16 mouse cellular contexts compared by ENCODE assay signal in the genomic region with DNA sequence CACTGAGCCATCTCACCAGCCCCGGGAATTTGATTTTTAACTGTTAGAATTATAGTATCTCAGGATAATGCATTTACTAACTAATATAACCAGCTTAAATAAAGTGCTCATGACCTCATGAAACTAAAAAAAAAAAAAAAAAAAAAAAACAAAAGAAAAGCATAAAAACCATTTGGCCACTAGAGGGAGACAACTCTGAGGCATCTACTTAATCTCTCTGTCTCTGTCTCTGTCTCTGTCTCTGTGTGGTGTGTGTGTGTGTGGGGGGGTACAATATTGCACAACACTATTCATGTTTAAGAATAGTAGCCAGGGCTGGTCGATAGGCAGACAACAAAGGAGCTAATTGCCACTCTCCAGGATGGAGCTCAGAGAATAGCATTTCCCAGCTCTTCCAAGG. TPM values are rescaled to one million over a fixed set of nuclear protein-coding genes. Genes with fewer than 3 reads are reported as not detected.
DNase-seq lines count a peak whose midpoint lies in the region; ATAC-seq lines count a peak whose summit lies in the region.
"Had no signal": no experiment of that assay in that cellular context is flagged by ENCODE, and none has a peak within 500 bp of the region (broad histone marks: within the 10 kb centered on the region; RNA-seq: fewer than 3 reads in every experiment).

No protein-coding gene starts in this region.

- DNase-seq in embryonic facial prominence, embryonic 11.5 days (ENCODE audit: low spot score): peak; percentile 29
- no peak for DNase-seq in embryonic facial prominence, embryonic 10.5 days (ENCODE audit: low spot score)
- DNase-seq in limb, embryonic 10.5 days (ENCODE audit: low spot score): no peak
- DNase-seq in A20 (ENCODE audit: low read depth, low spot score): peak; percentile 36
- peak; percentile 64 for DNase-seq in induced T-regulatory cell, adult 2 months (ENCODE audit: low read depth)
- no peak for DNase-seq in adrenal gland, postnatal 25 days
- no peak for DNase-seq in right cerebral cortex, postnatal 14 days
- DNase-seq: cerebellum, adult 11 months; kidney, adult 8-10 months; right cerebral cortex, adult 18-20 months had no signal

- no peak for ATAC-seq in embryonic facial prominence, embryonic 11.5 days (replicated peaks; ENCODE audit: insufficient number of reproducible peaks, low FRiP score, low TSS enrichment, low read depth)
- ATAC-seq in limb, embryonic 12.5 days (ENCODE audit: insufficient number of reproducible peaks, insufficient read depth, low FRiP score, low TSS enrichment, low read depth): no peak

- H3K27me3 ChIP-seq in embryonic facial prominence, embryonic 11.5 days (ENCODE audit: control insufficient read depth, insufficient read depth, low read length): no peaks in the 10 kb centered on the region
- peaks cover 9% of the 10 kb centered on the region; the same call in 1 of the 2 replicates for H3K27me3 ChIP-seq in embryonic facial prominence, embryonic 10.5 days (replicated peaks; ENCODE audit: low read depth, poor library complexity, severe bottlenecking)
- no peaks in the 10 kb centered on the region for H3K27me3 ChIP-seq in limb, embryonic 12.5 days
- H3K27me3 ChIP-seq in limb, embryonic 10.5 days (ENCODE audit: low read depth, poor library complexity, severe bottlenecking): 0 out of 2 replicates have a peak, but pooled peaks cover 11% of the 10 kb centered on the region
- H3K27me3 ChIP-seq: lung, embryonic 15.5 days; neural tube, embryonic 13.5 days had no signal

- whole genome bisulfite sequencing in embryonic facial prominence, embryonic 11.5 days: 64% methylated on average over 2 of the region's 2 CpGs
- 63% methylated on average over 2 of the region's 2 CpGs for WGBS in embryonic facial prominence, embryonic 10.5 days
- WGBS in limb, embryonic 12.5 days: 78% methylated on average over 2 of the region's 2 CpGs
- WGBS in limb, embryonic 10.5 days: 78% methylated on average over 2 of the region's 2 CpGs

- H3K4me3 ChIP-seq in embryonic facial prominence, embryonic 11.5 days (ENCODE audit: low read depth, low read length): no peak overlapping the region
- no peak overlapping the region for H3K4me3 ChIP-seq in embryonic facial prominence, embryonic 10.5 days
- no peak overlapping the region for H3K4me3 ChIP-seq in limb, embryonic 12.5 days (replicated peaks)
- H3K4me3 ChIP-seq in limb, embryonic 10.5 days: no peak overlapping the region
- H3K4me3 ChIP-seq: hindbrain, embryonic 10.5 days; lung, embryonic 15.5 days; neural tube, embryonic 13.5 days had no signal

- H3K36me3 ChIP-seq in embryonic facial prominence, embryonic 11.5 days (replicated peaks; ENCODE audit: control insufficient read depth, insufficient read depth, low read depth, low read length): no peaks in the 10 kb centered on the region
- no peaks in the 10 kb centered on the region for H3K36me3 ChIP-seq in embryonic facial prominence, embryonic 10.5 days (replicated peaks)
- H3K36me3 ChIP-seq in limb, embryonic 12.5 days: no peaks in the 10 kb centered on the region
- H3K36me3 ChIP-seq in limb, embryonic 10.5 days: no peaks in the 10 kb centered on the region
- H3K36me3 ChIP-seq: hindbrain, embryonic 10.5 days; lung, embryonic 15.5 days; neural tube, embryonic 13.5 days had no signal

- no peak overlapping the region for H3K27ac ChIP-seq in embryonic facial prominence, embryonic 11.5 days (replicated peaks; ENCODE audit: low read depth, low read length)
- H3K27ac ChIP-seq in embryonic facial prominence, embryonic 10.5 days (replicated peaks): no peak overlapping the region
- 0 out of 2 replicates have a peak overlapping the region, but pooled peaks have one; percentile 7 for H3K27ac ChIP-seq in limb, embryonic 12.5 days
- H3K27ac ChIP-seq in limb, embryonic 10.5 days: no peak overlapping the region
- H3K27ac ChIP-seq: hindbrain, embryonic 10.5 days; lung, embryonic 15.5 days; neural tube, embryonic 13.5 days had no signal

- H3K9ac ChIP-seq in embryonic facial prominence, embryonic 11.5 days (replicated peaks; ENCODE audit: low read length): no peak overlapping the region
- no peak overlapping the region for H3K9ac ChIP-seq in limb, embryonic 12.5 days (replicated peaks)
- H3K9ac ChIP-seq: lung, embryonic 15.5 days; neural tube, embryonic 13.5 days had no signal

- H3K9me3 ChIP-seq in embryonic facial prominence, embryonic 11.5 days (replicated peaks; ENCODE audit: control insufficient read depth, low read length): no peaks in the 10 kb centered on the region
- peaks cover 7% of the 10 kb centered on the region for H3K9me3 ChIP-seq in embryonic facial prominence, embryonic 10.5 days
- H3K9me3 ChIP-seq in limb, embryonic 12.5 days: peaks cover 9% of the 10 kb centered on the region
- H3K9me3 ChIP-seq in limb, embryonic 10.5 days (replicated peaks): 0 out of 2 replicates have a peak, but pooled peaks cover 2% of the 10 kb centered on the region
- H3K9me3 ChIP-seq: lung, embryonic 15.5 days had no signal

- no peak overlapping the region for H3K4me2 ChIP-seq in embryonic facial prominence, embryonic 11.5 days (ENCODE audit: low read depth, low read length)
- no peak overlapping the region for H3K4me2 ChIP-seq in limb, embryonic 12.5 days
- H3K4me2 ChIP-seq: heart, embryonic 11.5 days; lung, embryonic 15.5 days; neural tube, embryonic 13.5 days had no signal

- no peaks in the 10 kb centered on the region for H3K4me1 ChIP-seq in embryonic facial prominence, embryonic 11.5 days (ENCODE audit: control insufficient read depth, insufficient read depth, low read length)
- H3K4me1 ChIP-seq in embryonic facial prominence, embryonic 10.5 days: 0 out of 2 replicates have a peak, but pooled peaks cover 6% of the 10 kb centered on the region
- peaks cover 31% of the 10 kb centered on the region for H3K4me1 ChIP-seq in limb, embryonic 12.5 days (replicated peaks)
- peaks cover 21% of the 10 kb centered on the region for H3K4me1 ChIP-seq in limb, embryonic 10.5 days
- H3K4me1 ChIP-seq: lung, embryonic 15.5 days; neural tube, embryonic 13.5 days had no signal

RNA-seq across cellular contexts. Expression of gene Enpp6, which starts 17.3 kb away (rescaled TPM):
- 0.06 and 0.21 TPM in 2 replicates for polyA plus RNA-seq in embryonic facial prominence, embryonic 11.5 days (2014; fragmentation: Nextera tagmentation; extraction: Ambion mirVana)
- 0.10 TPM in 1 of 2 replicates, not detected in the other for polyA plus RNA-seq in embryonic facial prominence, embryonic 10.5 days (2016; fragmentation: Nextera tagmentation; extraction: Ambion mirVana)
- 0.87 and 1.0 TPM in 2 replicates for polyA plus RNA-seq in limb, embryonic 12.5 days (2016; fragmentation: Nextera tagmentation; extraction: Ambion mirVana)
- polyA plus RNA-seq in limb, embryonic 10.5 days (2016; fragmentation: Nextera tagmentation; extraction: Ambion mirVana): 0.09 and 0.24 TPM in 2 replicates
- 2.6 and 5.8 TPM in 2 replicates for total RNA-seq in adrenal gland, postnatal 25 days (2021)
- polyA plus RNA-seq: C2C12 had no signal

Comparison
In these comparisons a context has a peak if more than half of its experiments do, and no peak if none do; other contexts are left out.
1. DNase-seq: peak in embryonic facial prominence, embryonic 11.5 days (single experiment), A20 (single experiment) and induced T-regulatory cell, adult 2 months (single experiment); none in embryonic facial prominence, embryonic 10.5 days (single experiment), limb, embryonic 10.5 days (single experiment), adrenal gland, postnatal 25 days (single experiment) and right cerebral cortex, postnatal 14 days (single experiment).